Mouse (Mus musculus) erythroblast, adult 5-6 weeks (primary cell): ENCODE data around the gene Rps17. TPM values are rescaled to one million over a fixed set of nuclear protein-coding genes. Genes with fewer than 3 reads are reported as not detected.

Experiments
- total RNA-seq, 2 experiments: library from RNA; stranded (forward) in 1 of 2; stranded (reverse) in 1 of 2; fragments of 150-400 nt in 1 of 2; fragments of 200-764, 138-1000 nt in 1 of 2; gene quantifications; 2 replicates each; pipeline versions ENCODE4 v1.2.3 to v1.2.4; 2015 to 2017; ENCODE audit warnings: low replicate concordance in 2 of 2

The Rps17 gene
- total RNA-seq, 2 experiments from 2014 or later: 542 to 843 TPM

Other genes starting within 250 kb of the Rps17 start
- gene Slc28a1, start 230.5 kb downstream of the Rps17 start, total RNA-seq (2015; ENCODE audit: low replicate concordance): 0.84 TPM in 1 of 2 replicates, not detected in the other
- gene Slc28a1, start 230.5 kb downstream of the Rps17 start, total RNA-seq (2017; ENCODE audit: low replicate concordance): 0.26 TPM in 1 of 2 replicates, not detected in the other
- 6.3 and 6.5 TPM in 2 replicates for gene Pde8a, start 131.7 kb downstream of the Rps17 start, total RNA-seq (2015; ENCODE audit: low replicate concordance)
- gene Pde8a, start 131.7 kb downstream of the Rps17 start, total RNA-seq (2017; ENCODE audit: low replicate concordance): 1.5 and 5.9 TPM in 2 replicates
- gene Cpeb1, start 110.2 kb upstream of the Rps17 start, total RNA-seq (2015; ENCODE audit: low replicate concordance): not detected in 2 replicates
- not detected in 2 replicates for gene Cpeb1, start 110.2 kb upstream of the Rps17 start, total RNA-seq (2017; ENCODE audit: low replicate concordance)
- not detected in 2 replicates for gene Ap3b2, start 148.7 kb upstream of the Rps17 start, total RNA-seq (2015; ENCODE audit: low replicate concordance)
- gene Ap3b2, start 148.7 kb upstream of the Rps17 start, total RNA-seq (2017; ENCODE audit: low replicate concordance): not detected in 2 replicates
- gene BC048679, start 153.0 kb upstream of the Rps17 start, total RNA-seq (2015; ENCODE audit: low replicate concordance): not detected in 2 replicates
- not detected in 2 replicates for gene BC048679, start 153.0 kb upstream of the Rps17 start, total RNA-seq (2017; ENCODE audit: low replicate concordance)
- 0.84 TPM in 1 of 2 replicates, not detected in the other for gene Fsd2, start 221.7 kb upstream of the Rps17 start, total RNA-seq (2015; ENCODE audit: low replicate concordance)
- gene Fsd2, start 221.7 kb upstream of the Rps17 start, total RNA-seq (2017; ENCODE audit: low replicate concordance): 0.28 and 0.34 TPM in 2 replicates
- 19.4 and 22.3 TPM in 2 replicates for gene Whamm, start 226.0 kb upstream of the Rps17 start, total RNA-seq (2015; ENCODE audit: low replicate concordance)
- gene Whamm, start 226.0 kb upstream of the Rps17 start, total RNA-seq (2017; ENCODE audit: low replicate concordance): 40.6 and 47.5 TPM in 2 replicates